Mouse (Mus musculus) spleen, adult 18-20 months (tissue): Measurements from ENCODE around the gene Sos2.
"Not testable (repeated sequence)": the region's sequence is repeated elsewhere in the genome, so short reads cannot be mapped to it uniquely, and the experiment has no call there.

Experiments
- DNase-seq, 2 experiments: peaks; one replicate each; pipeline ENCODE4 v3.0.0; 2022; ENCODE audit warnings: mixed read lengths in 2 of 2

The Sos2 gene

DNA sequence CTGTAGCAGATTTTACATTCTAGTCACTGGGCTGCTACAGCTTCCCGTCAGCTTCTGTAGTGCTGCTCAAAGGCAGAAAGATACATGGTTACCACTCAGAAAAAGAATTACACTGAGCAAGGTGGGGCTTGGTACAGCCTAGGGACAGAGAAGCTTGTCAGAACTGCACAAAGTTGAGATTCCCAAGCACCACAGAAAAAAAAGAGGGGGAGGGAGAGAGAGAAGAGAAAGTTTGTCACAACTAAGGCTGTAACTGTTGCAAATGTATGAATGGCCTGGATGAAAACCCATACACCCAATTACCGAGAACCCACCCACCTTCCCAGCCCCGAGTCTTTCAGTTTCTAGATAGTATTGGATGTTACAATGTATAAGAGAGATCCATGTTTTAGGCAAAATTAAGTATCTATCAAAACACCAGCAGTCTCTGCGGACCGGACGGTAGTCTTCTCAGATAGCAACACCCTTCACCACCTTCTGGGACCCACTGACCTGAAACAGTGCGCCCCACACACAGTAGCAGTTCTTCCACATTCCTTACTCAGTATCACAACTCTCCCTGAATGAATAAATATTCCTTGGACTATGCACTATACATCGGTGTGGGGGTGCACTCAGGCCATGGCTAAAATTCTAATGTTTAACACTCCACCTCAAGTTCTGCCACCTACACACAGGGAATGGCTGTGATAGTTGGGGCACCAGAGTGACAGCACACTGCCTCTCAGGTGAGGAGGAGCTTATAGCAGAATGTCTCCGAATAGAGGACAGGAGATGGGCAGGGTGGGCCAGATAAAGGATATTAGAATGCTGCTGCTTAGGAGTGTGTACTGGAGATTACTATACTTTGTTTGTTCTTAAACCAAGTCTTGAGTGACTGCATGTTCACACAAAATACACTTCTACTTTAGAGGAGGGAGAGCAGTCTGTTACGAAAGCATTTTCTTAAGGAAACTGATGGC is 6.8 kb downstream of the Sos2 start:
- no peak for DNase-seq

DNA sequence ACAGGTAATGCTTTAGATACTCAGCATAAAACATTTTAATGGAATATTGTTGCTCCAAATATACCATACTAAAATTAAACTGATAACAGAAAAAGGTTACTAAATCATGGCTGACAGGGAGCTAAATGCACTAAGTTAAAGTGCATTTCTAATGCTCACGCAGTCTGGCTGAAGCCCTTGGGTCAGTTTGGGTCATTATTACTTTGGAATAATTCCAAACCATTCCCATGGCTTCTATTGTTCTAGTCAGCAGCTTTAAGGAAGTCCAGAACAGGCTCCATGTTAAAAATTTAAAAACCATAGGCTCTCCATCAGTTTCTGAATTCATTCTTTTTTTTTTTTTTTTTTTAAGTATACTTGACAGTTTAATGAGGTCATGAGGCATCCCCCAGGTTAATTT is 7.5 kb downstream of the Sos2 start:
- DNase-seq, result no peak

DNA sequence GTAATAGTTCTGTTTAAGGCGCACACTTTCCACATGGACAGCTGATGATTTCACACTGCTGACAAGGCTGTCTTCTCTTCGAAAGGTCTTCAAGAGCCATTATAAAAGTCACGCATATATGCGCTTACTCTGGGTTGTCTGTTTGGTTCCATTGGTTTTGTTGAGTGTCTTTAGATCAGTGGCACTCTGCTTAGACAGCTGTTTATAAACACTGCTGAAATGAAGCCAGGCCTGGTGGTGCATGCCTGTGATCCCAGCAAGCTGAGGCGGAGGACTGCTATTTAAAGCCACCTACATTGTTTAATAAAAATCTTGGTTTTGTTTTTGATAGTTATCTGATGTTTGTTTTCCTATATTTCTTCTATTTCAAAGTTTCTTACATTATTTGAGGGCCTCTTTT is 14.9 kb downstream of the Sos2 start:
- DNase-seq, result no peak

DNA sequence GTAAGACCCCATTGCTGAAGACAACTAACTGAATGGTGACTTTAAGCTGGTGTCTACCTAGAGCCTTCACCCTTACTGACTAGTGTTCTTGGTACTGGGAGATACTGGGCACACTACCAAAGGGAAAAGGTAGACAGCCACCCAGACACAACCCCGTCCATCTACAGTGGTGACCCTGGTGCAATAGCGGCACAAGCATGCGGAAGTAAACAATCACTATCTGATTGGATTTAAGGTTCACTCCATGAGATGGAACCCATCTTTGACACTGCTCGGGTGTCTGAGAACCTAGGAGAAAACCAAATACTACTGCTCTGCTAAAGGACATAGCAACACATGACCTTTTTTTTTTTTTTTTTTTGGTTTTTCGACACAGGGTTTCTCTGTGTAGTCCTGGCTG is 20.0 kb downstream of the Sos2 start:
- no peak for DNase-seq

DNA sequence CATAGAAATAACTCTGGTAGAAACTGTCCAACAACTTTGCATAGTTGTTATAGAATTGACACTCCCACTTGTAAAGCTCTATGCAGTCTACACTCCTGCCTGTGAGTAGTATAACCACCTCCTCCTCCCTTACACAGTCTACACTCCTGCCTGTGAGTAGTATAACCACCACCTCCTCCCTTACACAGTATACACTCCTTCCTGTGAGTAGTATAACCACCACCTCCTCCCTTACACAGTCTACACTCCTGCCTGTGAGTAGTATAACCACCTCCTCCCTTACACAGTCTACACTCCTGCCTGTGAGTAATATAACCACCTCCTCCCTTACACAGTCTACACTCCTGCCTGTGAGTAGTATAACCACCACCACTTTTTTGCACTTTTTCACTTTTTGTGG is 27.7 kb downstream of the Sos2 start:
- DNase-seq, result not testable (repeated sequence)

DNA sequence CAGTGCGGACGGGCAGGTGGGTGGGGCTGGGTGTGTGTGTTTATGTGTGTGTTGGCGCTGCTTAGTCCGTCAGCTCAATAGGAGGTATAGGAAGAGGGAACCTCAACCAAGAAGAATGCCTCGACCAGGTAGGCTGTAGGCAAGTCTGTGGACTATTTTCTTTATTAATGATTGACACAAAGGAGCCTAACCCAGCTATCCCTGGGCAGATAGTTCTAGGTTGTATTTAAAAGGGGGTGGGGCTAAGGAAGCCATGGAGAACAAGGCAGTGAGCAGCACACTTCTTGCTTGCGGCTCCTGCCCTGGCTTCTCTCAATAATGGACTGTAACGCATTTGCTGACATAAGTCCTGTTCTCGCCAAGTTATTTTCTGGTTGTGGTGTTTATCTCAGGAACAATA is 32.1 kb downstream of the Sos2 start:
- no peak for DNase-seq

DNA sequence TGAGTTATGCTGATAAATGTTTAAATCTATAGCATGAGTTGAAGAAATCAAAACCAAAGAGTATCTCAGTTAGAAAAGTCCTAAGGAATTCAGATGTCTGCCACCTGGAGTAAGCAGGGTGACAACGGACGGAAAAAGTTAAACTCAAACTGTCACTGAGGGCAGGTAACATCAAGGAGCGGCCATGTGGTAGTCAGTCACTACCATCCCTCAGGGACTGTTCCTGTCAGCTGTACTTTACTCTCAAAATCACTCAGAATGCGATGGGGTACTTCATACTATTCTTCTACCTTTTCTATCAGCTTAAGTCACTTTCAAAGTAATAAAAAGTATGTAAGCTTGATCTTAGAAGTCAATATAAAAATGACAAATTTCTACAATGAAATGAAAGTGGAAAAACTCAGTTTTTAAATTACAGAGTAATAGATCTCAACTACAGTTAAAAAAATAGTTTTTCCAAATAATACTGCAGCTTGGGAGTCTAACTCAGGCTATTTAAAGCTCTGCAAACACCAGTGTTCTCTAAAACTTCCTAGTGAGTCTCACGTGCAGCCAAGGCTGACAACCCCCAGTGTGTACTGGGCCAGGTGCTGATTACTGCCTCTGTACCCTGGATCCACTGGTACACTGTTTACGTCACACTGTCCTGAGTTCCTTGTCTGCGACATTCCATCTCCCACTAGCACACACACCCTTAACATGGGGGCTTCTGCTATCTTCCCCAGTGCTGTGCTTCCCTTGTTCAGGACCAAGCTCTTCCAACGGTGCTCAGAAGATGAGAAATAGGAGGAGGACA is 35.6 kb downstream of the Sos2 start:
- DNase-seq, result no peak

DNA sequence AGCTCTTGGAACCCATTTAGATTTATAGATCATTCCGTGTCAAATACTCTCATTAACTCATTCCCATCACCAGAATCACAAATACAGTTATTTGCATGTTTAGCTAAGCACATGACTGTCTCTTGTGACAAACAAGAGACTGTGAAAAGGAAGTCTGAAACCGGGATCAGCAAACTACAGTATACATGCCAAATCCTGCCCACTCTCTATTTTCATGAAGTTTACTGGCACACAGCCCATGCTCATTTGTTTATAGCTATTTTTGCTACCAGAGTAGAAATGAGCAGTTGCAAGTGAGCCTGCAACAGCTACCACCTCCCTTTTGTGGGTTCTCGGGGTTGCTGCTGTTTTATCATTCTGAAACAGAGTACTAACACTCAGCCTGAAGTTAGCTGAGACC is 36.8 kb downstream of the Sos2 start:
- DNase-seq, result no peak

DNA sequence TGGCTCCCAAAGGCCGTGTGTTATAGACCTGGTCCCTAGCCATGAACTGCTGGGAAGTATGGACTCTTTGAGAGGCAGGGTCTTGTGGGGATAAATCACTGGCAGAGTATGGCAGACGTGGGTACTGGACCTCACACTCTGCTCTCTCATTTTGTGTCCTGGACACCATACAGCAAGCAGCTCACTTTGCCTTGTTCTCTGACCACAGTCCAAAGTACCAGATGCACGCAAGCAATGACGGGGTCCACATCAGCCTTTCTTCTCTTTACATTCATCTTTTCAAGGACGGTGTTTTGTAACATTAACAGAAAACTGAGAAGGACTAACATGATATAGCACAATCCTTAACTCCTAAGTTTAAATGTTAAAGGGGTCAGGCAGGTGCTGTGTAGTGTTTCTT is 38.8 kb downstream of the Sos2 start:
- DNase-seq, result no peak

DNA sequence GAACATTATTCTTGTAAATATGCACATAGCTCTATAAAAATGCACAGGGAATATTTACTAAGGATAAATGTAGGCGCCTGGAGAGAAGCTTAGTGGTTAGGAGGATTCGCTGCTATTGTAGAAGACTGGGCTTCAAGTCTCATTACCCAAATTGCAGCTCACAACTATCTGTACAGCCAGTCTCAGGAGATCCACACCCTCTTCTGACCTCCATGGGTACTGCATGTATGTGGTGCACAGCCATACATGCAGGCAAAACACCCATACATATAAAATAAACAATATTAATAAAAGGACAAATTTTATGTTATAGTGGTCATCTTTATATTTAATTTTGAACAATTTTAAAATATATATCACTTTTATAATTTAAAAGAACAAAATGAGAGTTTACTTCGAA is 46.9 kb downstream of the Sos2 start:
- DNase-seq, result peak in 1 of 2 experiments; percentile 49

DNA sequence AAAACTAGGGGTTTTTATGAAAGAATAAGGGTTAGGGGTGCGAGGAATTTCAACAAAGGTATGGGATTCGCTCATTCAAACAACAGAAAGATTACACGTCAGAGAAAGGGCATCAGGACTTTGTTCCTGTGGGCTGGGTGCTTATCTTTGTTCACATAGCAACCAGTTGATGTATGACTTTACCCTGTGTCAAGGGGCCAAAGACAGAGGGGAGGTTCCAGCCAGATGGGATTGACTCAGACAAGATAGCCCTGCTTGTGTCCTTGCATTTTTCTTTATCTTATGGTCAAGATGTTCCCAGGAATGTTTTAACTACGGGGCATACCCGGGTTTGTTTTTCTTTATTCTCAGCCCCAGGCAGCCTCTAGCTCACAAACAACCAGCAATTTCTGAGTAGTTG is 63.1 kb downstream of the Sos2 start:
- DNase-seq, result not testable (repeated sequence)

DNA sequence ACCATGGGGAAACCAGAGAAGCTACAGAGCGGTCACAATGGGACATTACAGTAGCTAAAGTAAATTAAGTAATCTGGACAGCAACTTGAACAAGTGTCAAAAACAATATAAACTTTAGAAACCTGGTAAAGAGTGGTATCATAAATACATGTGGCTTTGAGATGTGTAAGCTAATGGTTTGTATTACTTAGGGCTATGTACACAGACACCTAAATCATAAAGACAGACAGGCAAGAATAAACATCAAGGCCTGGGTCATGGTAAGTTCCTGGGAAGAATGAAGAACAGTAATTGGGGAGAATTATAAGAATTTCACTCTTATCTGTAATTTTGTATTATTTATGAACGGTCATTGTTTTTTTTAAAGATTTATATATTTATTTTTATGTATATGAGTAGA is 77.3 kb downstream of the Sos2 start:
- no peak for DNase-seq

DNA sequence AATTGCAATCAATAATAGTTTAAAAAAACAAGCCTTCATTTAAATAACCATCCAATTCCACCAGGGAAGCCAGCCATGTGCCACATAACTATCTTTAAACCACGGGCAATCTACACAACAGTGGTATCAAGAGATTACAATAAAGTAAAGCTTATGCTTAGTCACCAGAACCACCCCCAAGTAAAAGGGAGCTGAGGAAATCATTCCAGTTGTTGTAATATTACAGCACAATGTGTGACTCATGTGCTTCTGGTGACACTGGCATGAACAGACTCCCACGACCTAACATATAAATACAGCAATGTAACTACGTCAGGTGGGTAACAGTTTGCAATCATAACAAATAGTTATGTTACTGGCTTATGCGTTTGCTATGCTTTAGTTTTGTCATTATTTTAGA is 84.2 kb downstream of the Sos2 start:
- DNase-seq, result no peak

DNA sequence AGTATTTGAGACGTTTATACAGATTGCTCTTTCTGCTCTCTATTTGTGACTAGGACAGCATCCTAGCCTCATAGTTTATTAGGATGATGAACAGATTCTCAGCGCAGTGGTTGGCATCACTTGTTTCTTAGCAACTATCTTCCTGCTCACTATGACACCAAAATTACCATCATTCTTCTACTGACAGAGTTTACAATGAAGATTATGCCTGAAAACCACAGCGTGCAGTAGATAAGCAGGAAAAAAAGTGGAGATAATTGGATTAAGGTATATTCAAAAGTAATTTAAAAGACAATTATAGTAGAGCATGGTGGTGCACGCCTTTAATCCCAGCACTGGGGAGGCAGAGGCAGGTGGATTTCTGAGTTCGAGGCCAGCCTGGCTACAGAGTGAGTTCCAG is 88.5 kb downstream of the Sos2 start:
- no peak for DNase-seq

DNA sequence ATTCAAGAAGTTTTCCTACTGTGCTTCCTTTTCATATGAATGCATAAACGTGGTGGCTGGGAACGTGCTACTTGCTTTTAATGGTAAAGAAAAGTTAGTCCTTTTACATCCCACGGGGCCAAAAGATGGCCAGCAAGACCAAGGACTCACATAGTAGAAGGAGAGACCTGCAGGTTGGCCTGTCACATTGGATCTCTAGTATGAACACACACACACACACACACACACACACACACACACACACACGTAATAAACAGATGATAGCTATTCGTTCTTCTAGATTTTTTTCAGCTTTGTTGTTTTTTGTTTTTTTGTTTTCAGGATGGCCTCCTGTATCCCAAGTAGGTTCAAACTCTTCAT is 98.4 kb downstream of the Sos2 start:
- DNase-seq, result no peak

DNA sequence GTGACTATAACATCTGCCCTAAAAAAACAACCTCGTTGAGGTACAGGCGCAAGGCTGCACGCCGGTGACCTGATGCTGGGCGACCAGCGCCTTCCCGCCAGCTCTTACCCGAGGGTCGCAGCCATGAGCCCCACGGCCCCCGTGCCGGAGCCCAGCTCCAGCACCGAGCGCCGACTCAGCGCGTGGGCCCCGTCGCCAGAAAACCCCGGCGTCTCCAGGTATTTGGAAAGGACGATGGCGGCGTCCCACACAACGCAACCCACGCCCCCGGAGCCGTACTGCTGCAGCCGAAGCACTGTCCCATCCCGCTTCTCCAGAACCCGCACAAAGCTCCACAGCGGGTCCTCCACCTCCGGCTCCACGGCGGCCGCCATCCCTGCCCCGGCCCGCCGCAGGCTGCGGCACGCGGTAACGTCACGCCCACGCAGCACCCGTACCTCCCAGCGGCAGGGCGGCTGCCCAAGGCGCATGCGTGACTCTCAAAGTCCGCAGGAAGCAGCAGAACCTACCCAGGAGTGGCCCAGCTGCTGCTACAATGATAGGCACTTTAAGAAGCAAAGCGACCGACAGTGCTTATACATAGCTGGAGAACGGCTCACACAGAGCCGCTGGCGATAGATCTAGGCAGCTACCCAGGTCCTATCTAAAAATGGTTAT is 98.9 kb downstream of the Sos2 start, which contains the start of gene Vcpkmt:
Gene Vcpkmt (minus strand): TSS at position 416 of the 657 bp plus-strand sequence.
- peak; percentile 81 to 88 for DNase-seq

DNA sequence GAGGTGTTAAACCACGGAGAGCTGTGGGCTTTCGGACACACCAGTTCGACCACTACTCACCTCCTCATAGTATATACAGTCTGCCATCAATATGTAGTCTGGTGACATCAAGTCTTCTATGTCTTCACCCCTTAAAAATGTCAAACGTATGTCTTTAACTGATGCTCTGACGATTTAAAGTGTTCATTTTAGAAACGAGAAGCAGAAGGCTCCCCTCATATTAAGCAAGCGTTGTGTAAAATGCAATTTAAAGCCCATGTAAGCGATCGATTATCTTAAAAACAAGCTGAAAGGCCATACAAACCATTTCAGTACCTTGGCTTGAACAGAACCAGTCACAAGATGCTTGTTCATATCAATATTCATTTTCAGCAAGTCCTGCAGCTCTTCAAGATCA is 99.4 kb downstream of the Sos2 start:
- no peak for DNase-seq

DNA sequence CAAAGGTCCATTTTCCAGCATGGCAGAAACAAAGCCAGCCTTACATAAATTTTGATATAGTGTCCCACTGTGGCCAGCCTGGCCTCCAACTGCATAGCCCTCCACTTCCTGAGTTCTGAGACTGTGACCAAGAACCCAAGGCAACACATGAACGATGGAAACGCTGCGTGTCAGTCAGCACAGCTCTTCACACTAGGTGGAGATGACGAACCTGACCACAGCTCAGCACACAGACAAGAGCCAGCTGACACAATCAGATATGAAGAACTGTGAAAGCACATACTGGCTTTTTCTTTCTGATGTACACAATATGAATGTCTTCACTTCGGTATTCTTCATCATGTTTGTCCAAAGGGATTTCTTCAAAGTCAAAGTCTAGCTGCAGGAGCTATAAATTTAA is 102.0 kb downstream of the Sos2 start:
- no peak for DNase-seq

DNA sequence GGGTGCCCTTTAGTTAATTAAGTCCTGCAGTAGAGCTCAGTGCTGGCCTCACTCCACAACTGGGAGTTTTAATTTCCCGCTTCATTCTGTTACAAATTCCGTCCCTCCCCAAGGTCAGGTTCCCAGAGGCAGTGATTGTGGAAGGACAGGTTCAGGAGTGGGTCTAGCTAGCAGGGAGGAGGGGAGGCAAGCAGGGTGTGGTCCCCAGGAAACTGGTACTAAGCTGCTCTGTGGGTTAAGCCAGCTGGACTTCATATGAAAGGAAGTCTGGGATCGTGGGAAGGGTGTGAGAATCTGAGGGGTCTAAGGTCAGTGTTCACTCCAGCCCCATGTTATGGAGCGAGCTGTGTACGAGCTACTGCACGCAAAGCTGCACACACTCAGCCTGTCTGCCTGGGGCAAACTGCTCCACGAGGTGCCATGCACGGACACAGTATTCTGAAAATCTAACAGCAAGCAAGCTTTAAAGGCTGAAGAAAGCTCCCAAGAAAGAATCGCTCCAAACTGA is 105.5 kb downstream of the Sos2 start:
- no peak for DNase-seq

DNA sequence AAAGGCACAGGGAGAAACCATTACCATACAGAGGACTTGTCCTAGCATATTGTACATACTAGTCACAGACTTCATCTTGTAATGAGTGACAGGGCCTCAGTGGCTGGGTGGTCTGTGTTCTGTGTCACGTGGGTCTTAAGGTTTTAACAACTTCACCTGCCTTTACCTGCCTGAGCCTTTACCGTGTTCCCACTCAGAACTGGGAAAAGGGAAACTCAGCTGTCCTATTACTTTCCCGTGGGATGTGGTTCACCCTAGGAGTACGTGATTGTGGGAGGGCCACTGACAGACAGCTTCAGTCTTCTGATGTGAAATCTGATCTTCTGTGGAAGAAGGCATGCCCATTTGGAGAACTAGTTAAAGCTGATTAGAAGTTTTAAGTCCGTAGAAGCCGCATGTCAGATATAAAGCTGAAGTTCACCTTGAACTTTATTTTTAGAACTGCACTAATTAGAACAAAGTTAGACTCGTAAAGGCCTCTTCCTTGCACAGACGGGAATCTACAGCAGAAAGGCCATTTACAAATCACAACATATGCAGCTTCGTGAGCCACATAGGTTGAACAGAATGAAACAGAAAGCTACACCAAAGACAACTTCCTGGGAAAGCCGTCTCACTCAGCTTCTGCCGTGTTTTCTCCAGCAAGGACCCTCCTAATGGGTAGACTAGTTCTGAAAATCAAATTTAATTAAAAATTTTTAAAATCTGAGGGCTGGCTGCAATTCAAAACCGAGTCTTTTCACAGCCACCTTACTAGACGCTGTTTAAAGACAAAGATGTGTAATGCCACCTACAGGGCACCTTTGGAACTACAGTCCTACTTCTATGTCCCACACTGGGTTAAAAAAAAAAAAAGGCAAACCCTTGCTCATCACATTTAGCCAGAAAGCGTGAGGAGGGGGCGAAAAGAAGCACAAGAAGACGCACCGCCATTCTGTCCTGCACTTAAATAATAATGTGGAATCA is 107.5 kb downstream of the Sos2 start:
- DNase-seq, result peak in 1 of 2 experiments; percentile 78

DNA sequence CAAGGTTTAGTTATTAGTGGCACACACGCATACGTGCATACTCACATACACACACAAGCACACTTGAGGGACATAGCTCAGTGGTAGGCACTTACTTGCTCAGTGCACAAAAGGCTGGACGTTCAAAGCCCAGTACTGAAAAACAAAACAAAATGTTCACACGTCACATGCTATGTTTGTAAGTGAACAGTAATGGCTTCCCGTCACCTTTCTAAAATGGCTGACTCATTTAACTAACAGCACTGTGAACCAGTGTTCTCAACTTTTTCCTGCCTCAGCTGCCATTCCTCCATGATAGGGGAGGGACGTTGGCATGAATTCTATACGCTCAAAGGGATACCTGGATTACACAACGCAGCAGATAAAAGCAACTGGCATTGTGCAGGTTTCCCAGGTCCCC is 108.4 kb downstream of the Sos2 start:
- no peak for DNase-seq

DNA sequence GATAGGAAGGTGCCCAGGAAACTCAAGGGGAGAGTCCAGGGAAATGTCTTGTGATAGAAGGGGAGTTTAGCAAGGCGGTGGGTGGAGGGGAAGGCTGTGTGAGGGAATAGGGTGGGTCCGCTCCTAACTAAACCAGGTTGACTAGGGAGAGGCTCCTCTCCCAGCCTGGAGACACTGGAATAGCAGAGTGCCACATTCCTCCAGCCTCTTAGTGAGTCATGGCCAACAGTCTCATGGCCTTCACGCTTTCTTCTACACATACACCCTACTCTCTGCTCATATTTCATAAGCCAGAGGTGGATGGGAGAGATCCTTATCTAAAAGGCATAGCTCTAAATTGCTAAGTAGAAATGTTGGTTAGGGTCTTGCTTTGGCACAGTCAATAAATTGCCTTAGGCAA is 111.7 kb downstream of the Sos2 start:
- no peak for DNase-seq
